Mouse (Mus musculus) megakaryocyte, adult 5-6 weeks (primary cell): Measurements from ENCODE around the gene Svep1. TPM values are rescaled to one million over a fixed set of nuclear protein-coding genes. Genes with fewer than 3 reads are reported as not detected.
A peak's percentile ranks its signal among the peaks of the same experiment; 100 is the strongest.

Experiments
- ATAC-seq: 2 replicates; pipeline ENCODE4 v1.8.0; 2016; ENCODE audit warnings: mild to moderate bottlenecking, inconsistent platforms; ENCODE audit not compliant: poor library complexity, severe bottlenecking
- total RNA-seq, 2 experiments: library from RNA; stranded (forward) in 1 of 2; stranded (reverse) in 1 of 2; fragments of 153-499, 151-499 nt in 1 of 2; fragments of 221-1000, 200-1000 nt in 1 of 2; gene quantifications; 2 replicates each; pipeline versions ENCODE4 v1.2.3 to v1.2.4; 2015 to 2017

The Svep1 gene
- total RNA-seq, 2 experiments from 2014 or later: 0.07 TPM; not detected in 1

DNA sequence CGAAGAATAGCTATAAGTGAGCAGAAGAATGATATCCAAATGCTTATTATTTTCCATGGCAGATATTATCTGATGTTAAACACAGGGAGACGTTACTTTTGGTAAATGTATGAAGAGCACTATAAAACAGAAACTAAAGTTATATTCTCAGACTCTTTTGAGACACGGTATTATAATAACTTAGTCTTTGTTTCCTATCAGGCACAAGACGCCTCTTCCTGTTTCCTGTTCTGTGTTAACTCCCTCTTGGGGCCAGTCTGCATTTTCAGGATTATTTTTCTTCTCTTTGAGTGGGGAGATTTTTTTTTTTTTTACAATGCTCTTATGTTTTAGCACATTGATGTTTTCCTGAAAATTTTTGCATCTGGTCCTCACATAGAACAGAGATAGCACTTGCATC is 120.5 kb downstream of the Svep1 start:
- no peak for ATAC-seq

DNA sequence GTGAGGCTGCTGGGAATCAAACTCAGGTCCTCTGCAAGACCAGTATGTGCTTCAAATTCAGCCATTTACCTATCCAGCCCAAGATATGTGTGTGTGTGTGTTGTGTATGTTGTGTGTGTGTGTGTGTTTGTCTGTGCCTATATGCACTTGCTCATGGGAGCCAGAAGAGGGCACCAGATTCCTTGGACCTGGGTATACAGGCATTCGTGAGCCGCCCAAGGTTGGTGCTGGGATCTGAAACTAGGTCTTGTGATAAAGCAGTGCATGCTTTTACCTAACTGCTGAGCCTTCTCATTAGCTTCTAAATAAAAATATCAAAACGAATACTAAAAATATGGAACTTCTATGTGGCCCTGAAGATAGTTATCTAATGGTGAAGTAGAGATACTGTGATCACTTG is 121.3 kb downstream of the Svep1 start:
- no peak for ATAC-seq

DNA sequence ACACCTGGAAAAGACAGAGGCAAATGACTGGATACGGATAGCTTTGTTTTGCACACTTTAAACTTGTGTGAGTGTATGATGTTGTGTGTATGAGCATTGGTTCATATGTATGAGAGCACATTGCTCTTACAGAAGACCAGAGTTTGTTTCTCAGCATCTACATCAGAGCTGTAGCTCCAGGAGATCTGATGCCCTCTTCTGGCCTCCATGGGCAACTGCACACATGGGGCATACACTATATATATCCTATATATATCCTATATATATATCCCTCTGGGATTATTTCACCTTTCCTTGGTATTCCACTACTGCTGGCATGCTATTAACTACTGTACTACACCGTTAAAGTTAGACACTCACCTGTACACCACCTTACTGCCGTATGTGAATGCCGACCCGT is 122.5 kb downstream of the Svep1 start:
- no peak for ATAC-seq

DNA sequence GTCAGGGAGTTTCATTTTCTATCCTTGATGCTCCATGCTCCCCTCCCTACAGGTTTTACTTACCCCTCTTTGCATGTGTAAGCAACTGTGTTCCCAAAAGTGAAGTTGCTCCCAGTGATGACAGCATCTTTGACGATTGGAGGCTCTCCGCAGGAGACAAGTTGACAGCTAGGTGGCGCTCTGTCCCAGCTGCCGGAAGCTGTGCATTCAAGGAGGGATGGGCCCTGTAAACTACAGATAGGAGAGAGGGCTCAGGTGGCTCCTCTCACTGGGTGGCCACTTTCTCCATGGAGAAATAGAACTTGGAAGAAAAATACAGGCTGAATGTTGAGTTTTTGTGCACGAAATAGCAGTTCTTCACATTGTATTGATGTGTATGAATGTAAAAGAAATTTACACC is 124.1 kb downstream of the Svep1 start:
- peak; percentile 70 for ATAC-seq

DNA sequence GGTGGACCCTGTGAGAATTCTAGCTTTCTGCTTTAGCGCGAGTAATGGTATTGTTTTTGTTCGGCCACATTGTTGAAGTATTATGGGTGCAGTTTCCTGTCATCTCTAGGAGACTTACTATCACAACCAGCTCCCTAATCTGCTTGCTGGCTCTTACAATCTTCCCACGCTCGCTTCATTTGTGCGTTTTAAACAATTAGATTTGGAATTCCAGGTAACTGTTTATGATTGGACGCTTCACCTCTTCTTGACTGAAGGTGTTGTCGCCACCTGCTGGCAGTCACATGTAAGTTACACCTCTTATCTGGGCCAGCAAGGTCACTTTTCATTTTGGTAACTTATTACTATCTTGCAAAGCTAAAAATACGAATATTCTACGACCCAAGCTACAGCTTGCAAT is 127.0 kb downstream of the Svep1 start:
- peak; percentile 76 for ATAC-seq

DNA sequence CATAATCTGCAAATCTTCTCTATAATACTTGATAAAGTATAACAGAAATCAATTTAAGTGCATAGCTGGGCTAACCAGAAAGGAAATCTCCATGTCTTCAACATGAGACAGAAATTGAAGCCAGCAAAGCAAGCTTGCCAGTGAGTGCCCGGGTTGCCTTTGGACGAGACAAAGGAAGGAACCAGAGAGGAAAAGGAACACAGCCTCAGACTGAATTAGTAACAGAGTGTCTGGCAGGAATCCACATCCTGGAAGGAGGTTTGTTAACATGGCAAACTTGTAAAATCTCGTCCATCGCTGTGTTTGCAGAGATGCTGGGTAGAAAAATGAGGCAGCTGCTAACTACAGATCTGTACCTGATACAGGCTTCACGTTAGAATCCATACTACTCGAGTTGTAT is 128.7 kb downstream of the Svep1 start:
- ATAC-seq: no peak

DNA sequence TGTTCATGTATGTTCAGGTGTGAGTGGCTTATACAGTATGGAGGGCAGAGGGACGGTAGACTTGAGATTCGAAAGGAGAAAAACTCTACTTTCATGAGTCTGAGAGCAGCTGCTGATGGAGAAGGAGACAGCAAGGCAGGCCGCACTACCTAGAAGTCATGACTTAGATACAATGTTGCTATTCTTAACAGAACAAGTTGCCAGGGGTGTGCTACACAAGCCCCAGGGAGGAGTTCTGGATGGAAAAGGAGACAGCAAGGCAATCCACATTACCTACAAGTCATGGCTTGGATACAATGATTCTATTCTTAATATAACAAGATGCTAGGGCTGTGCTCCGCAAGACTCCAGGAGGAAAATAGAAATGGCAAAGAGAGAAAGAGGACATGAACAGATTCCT is 129.1 kb downstream of the Svep1 start:
- ATAC-seq: no peak

DNA sequence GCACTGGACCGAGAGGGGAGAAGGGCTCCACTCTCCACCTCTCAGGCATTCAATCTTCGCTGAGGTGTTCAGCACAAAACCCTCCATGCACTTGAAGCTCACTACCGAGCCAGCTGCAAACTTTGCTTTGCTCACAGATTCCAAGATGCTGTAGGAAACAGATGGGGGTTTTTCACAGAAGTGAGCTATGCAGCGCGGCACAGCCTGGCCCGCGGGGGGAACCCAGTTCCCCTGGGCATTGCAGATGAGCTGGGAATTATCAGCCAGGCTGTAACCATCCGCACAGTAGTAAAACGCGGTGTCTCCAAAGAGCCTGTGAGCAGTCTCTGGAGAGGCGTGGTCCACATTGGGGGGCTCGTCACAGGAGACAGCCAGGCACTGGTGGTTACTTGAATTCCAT is 133.8 kb downstream of the Svep1 start:
- ATAC-seq: no peak

DNA sequence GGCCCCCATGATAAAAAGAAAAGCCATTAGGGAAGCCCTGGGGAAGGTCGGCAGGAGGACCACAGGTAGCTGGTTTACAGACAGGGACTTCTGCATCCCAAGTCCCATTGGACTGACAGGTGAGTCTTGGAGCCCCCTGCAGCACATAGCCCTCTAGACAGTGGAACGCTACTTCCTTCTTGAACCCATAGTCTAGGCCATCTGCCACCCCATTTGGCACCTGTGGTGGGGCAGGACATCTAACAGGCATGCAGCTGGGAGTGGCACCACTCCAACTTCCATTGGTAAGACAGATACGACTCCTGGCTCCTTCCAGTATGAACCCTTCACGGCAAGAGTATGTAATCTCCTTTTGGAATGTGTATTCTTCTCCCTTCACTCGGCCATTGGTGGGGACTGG is 137.8 kb downstream of the Svep1 start:
- no peak for ATAC-seq

DNA sequence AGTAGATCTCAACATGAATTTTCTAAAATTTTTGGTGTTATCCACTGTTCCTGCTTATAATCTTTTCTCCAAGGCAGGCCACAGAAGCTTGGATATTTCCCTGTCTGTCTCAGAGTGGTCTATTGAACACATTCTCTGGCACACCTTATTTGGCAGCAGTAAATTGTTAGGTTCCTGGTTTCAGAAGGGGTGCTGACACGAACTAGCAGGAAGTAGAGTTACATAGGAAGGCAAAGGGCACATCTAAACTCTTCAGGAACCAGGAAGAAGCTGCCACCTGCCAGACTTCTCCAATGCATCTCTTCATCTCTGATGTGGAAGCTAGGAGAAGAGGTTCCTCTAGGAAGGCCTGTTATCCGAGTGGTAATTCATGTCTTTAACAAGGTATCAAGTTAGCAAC is 141.9 kb downstream of the Svep1 start:
- no peak for ATAC-seq

DNA sequence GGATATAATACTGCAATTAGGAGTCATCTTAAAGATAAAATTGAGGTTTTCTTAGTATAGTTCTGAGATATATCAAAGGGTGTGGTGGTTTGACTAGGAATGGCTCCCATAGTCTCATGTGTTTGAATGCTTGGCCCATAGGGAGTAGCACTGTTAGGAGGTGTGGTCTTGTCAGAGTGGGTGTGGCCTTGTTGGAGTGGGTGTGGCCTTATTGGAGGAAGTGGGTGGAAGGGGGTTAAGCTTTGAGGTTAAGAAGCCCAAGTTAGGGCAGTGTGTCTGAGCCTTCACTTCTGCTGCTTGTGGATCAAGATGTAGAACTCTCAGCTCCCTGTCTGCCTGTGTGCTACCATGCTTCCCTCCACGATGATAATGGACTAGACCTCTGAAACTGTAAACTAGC is 143.7 kb downstream of the Svep1 start:
- no peak for ATAC-seq

DNA sequence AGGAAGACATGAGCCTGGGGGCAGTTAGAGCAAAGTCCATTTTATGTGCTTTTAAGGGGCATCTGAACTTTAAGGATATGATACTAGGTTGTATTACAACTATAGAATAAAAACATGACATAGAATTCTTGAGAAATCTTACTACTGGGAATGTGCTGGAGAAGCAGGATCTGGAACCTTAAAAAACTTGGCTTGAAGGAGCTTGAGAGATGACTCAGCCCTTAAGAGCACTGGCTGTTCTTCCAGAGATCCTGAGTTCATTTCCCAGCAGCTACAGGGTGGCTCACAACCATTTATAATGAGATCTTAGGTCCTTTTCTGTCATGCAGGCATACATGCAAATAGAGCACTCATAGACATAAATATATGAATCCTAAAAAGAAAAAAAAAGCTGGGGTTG is 151.0 kb downstream of the Svep1 start:
- no peak for ATAC-seq

DNA sequence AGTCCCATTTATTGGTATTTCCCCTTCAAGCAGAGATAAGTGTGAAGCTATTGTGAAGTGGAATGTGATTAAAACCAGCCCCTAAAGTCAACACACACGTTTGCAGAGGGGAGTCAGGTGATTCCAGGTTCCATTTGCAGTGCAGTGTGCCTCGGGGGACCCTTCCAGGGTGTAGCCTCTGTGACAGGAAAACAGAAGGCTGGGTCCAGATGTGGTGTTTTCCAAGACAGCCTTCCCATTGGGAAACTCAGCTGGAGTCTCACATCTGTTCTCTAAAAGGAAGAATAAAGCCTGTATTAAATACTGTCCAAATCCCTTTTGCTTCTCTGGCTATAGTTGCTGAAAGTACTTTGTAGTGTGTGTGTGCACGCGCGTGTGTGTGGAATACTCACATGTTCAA is 152.2 kb downstream of the Svep1 start:
- no peak for ATAC-seq

DNA sequence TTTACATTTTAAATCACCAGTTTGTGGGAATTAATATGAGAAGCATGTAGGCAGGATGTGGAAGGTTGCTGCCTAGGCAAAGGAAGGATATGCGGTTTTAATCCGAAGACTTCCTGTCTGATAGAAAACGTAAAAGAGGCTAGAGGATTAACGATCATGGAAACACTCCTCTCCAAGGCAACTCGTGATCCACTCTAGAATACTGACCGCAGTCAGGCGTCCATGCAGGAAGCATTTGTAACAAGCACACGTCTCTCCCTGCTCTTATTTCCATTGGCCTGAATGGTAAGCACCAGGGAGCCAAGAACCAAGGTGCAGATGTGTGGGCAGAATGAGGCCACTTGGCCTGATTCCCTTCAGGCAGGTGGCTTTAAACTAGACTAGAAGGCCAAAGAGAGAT is 155.9 kb downstream of the Svep1 start:
- no peak for ATAC-seq

DNA sequence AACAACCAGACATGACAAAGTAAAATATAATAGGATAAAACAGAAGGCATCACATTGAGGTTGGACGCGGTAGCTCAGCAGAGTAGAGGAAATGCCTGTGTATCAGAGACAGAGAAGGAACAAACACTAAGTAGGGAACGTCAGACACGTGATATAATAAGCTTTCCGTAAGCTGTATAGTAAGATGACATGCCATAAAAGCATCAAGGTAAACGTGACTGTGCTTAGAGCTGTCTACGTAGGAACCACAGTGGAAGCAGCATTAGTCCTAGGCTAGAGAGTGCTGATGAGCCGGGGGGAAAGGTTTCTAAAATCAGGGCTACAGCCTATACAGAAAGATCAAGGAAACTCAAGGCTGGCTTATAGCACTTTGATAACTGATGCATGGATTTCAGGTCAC is 156.4 kb downstream of the Svep1 start:
- ATAC-seq: no peak

DNA sequence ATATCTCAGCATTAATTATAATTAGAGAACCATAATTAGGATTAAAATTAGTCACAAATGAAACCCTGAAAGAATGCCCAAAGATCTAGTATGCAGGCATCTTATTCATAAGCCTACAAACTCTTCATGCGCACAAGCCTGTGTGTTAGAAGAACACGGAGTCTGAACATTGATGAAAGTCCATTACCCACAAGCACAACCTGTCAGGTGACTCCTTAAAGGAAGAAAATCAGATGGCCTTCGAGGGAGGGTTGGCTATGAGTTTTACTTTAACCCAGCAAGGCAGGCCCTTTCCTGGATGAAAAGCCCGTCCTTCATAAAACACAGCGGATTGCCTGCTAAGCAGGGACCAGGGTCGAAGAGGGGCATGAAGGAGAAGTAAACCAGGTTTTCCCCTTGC is 161.8 kb downstream of the Svep1 start:
- ATAC-seq: no peak

DNA sequence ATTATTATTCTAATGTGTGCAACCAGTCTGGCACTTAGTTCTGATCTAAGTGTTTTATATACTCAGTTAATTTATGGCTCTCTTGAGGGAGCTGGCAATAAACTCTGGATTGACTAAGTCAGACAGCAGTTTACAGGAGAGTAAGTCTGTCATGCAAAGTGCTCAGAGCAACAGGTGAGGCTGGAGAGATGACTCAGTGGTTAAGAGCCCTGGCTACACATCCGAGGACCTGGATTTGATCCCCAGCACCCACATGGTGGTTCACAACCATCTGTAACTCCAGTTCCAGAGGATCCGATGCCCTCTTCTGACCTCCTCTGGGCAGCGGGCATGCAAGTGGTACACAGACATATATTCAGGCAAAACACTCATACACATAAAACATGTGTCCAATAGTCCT is 162.3 kb downstream of the Svep1 start:
- no peak for ATAC-seq

DNA sequence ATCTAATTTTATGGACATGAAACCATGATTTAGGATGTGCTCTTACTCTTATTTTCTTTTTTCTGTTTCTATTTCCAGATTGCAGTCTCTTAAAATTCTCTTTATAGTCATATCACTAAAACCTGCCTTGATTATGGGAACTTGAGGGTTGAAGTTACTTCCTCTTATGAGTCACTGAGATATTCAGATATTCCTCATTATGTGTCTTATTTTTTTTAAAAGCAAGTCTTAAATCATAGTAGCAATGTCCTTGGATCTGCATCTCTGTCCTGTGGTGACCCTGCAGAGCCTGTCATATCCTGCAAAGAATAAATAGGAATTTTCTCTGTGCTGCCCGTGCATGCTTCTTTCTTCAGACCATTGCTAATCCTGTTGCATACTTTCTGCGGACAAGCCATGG is 166.6 kb downstream of the Svep1 start:
- no peak for ATAC-seq

DNA sequence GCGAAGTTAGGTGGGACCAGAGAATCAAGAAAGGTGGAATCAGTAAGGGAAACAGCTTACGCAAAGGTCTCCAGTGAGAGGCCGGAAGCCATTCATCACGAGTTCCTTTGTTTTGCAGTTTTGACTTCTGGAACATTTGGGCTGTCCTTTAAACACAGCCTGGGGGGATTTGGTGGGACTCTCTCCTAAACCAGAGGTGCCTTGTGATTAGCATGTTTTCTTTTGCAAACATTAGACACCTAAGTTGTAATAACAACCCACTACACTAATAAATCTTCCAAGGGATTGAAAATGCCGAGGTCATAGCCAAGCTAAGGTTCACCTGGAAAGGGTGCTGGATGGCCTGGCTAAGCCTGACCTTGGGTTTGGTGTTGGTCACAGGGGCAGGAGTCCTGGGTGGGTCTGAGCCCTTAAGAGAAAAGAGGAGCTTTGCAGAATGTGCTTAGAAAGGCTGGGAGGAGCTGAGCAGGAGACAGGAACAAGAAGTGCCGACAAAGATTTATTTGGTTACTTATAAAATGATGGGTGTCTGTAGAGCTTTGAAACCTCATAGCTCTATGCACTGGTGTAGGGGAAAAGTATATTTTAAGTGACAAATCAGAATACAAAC is 169.5 kb downstream of the Svep1 start:
- ATAC-seq: no peak

DNA sequence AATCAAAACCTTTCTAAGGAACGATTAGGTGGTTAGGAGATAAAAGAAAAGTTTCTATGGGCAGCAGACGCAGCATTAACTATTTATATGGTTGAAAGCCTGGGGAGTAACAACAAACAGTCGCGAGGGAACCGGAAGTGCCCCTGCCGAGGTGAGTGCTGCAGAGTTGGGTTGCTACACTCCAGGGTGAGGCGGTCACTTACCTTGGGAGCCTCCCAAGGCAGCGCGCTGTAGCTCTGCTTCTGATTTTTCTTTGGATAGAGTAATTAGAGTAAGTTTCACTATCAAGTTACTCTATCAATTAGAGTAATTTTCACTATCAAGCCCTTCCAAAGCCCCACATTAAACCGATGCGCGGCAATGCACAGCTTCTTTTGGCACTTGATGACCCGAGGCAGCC is 172.0 kb downstream of the Svep1 start:
- no peak for ATAC-seq

DNA sequence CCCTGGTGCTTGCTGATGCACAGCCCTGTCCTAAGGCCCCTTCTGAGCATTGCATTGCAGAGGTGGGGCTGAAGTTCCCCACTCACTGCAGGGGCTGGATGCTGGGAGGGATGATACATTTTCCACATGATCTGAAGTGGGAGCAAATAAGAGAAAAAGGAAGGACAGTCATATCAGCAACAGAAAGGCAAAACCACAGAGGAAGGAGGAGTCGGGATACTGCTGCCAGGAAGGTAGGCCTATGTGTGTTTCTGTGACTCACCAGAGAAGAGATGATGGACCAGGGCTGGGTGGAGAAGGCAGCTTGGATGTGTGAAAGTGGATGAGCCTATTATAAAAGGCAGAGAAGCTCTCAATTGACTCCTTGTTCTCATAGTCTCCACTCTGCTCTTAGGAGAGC is 173.9 kb downstream of the Svep1 start:
- no peak for ATAC-seq

DNA sequence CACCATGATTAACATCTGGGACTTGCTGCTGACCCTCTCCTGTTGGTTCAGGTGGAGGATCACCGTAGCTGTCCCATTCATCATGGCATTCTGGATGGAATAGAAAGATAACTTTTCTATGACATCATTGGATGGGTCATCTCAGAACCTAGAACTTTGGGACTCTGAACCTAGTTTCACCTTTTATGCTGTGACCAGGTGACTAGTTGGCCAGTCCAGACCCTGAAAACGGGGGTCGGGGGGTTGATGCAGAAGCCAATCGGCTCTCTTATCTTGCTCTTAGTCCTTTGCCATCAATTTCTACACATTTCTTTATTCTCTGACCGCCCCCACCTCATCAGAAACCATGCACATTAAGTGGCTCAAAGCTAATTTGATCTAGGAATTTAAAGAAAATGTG is 197.6 kb downstream of the Svep1 start, which contains the start of gene Txndc8:
Txndc8 (minus strand) TSS at position 101 of the 400 bp plus-strand sequence.
- ATAC-seq: no peak

DNA sequence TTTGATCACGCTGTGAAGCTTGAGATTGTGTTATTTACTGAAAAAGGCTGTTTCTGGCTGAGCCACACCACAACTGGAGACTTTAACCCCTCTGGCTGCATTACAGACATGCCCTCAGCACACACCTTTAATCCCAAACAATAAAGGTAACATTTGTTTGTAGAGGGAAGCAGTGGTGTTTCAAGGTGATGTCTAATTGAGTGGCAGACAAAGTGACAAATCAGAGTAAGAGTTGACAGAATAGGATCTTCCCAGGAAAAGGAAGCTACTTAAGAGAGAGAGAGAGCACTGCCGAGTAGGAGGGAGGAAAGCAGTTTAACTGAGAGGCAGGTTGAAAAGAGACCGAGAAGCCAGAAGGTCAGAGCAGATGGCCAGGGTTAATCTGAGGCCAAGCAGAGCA is 203.2 kb downstream of the Svep1 start:
- ATAC-seq: no peak
